Mouse (Mus musculus) effector memory CD4-positive, alpha-beta T cell, adult 5 months (primary cell): ENCODE results near the gene Themis2. TPM values are rescaled to one million over a fixed set of nuclear protein-coding genes. Genes with fewer than 3 reads are reported as not detected.

Experiments
- polyA plus RNA-seq: library from polyadenylated mRNA; unstranded; fragments of 100-300 nt; shearing (Covaris generic); gene quantifications from one replicate; pipeline ENCODE4 v1.2.1, GENCODE M21; 2017

The Themis2 gene
- polyA plus RNA-seq = 5.3 TPM

GRCm38 (mm10) chr4:132796196-132796886 is at the start of gene Themis2:
Gene Themis2 (minus strand): TSS chr4:132796387.

GRCm38 (mm10) chr4:132842970-132843704 is 47.0 kb upstream of the Themis2 start, which contains the start of gene Ppp1r8:
Gene Ppp1r8 (minus strand): TSS chr4:132843169.

GRCm38 (mm10) chr4:132767914-132768876 is 28.0 kb downstream of the Themis2 start, which contains the start of gene Rpa2:
Gene Rpa2 (plus strand): TSS chr4:132768332.

DNA sequence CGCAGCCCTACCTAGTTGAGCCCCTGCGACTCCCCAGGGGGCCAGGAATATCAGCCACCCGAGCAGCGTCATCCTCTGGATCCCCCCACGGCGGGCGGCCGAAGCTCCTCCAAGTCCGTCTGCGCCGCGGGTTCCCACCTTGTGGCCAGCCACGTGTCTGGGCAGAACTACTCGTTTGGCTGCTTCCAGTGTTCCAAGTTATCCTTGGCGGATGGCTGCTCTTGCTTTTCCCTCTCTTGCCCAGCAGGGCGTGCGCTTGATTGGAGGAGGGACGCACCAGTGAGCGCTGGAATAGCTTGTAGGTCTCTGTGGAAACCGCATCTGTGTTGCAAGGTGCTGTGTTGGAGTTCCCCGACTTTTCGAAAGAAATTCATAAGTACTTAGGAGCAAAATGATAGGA is 39.2 kb downstream of the Themis2 start, which contains the start of gene Smpdl3b:
TSS of gene Smpdl3b (minus strand) at position 279 of the 400 bp plus-strand sequence.

DNA sequence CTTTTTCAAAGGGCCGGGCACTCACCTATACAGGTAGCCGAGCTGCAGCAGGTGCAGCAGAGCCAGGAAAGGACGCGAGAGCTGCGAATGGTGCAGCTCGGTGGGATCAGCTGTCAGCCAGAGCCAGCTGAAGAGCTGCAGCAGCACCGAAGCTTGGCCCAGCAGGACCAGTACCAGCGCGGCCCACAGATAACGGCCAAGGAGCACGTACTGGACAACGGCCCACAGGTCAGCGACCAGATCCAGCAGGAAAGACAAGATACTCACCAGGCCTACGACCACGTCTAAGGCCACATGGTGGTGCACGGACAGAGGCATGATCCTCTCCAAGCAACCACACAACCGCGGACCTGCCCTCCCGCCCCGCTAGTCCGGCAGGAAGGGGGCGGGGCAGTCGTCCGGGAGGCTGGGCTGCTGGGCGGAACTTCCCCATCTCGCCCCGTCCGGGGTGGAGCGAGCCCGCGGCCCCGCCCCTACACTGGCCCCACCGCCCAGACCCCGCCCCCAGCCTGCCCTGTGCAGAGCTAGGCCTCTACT is 64.0 kb downstream of the Themis2 start, which contains the start of gene Xkr8:
TSS of gene Xkr8 (minus strand) at position 399 of the 537 bp plus-strand sequence.

Other genes starting within 250 kb of the Themis2 start
- gene Ptafr, start 232.3 kb downstream of the Themis2 start, polyA plus RNA-seq = 0.20 TPM
- 37.3 TPM for gene Eya3, start 157.4 kb downstream of the Themis2 start, polyA plus RNA-seq
- gene Xkr8, start 63.8 kb downstream of the Themis2 start, polyA plus RNA-seq = 1.1 TPM
- gene Smpdl3b, start 39.1 kb downstream of the Themis2 start, polyA plus RNA-seq = 9.7 TPM
- gene Rpa2, start 28.1 kb downstream of the Themis2 start, polyA plus RNA-seq = 120 TPM
- gene Ppp1r8, start 46.8 kb upstream of the Themis2 start, polyA plus RNA-seq = 35.2 TPM
- 30.1 TPM for gene Stx12, start 88.1 kb upstream of the Themis2 start, polyA plus RNA-seq
- 54.4 TPM for gene Fam76a, start 126.2 kb upstream of the Themis2 start, polyA plus RNA-seq
- 0.55 TPM for gene Fgr, start 177.7 kb upstream of the Themis2 start, polyA plus RNA-seq
- gene Ahdc1, start 214.9 kb upstream of the Themis2 start, polyA plus RNA-seq = 5.4 TPM